Mouse (Mus musculus) ES-E14 (cell line): ENCODE data around the gene Xaf1. TPM values are rescaled to one million over a fixed set of nuclear protein-coding genes. Genes with fewer than 3 reads are reported as not detected.

Experiments used
- DNase-seq: peaks from one replicate; pipeline ENCODE4 v3.0.0-alpha.2; 2013; ENCODE audit warnings: low read depth, low spot score
- H3K27ac ChIP-seq: 2 replicates; pipeline ENCODE4 v1.5.1; 2012; ENCODE audit warnings: low read depth, mild to moderate bottlenecking, low read length, moderate library complexity, mixed read lengths; ENCODE audit not compliant: poor library complexity, insufficient read depth, severe bottlenecking
- H3K36me3 ChIP-seq: 2 replicates; pipeline ENCODE4 v1.6.1; 2012; ENCODE audit warnings: mild to moderate bottlenecking, low read length, moderate library complexity, mixed read lengths; ENCODE audit not compliant: control insufficient read depth, poor library complexity, insufficient read depth, severe bottlenecking
- H3K4me1 ChIP-seq, 2 experiments: fragments of 150-350 bp in 1 of 2; sonication (generic) in 1 of 2; 2 replicates each; pipeline ENCODE4 v1.6.1; 2012; ENCODE audit warnings: low read length in 2 of 2, mild to moderate bottlenecking in 1 of 2, mixed read lengths in 1 of 2; ENCODE audit not compliant: control insufficient read depth in 2 of 2, insufficient read depth in 2 of 2, poor library complexity in 1 of 2
- H3K4me3 ChIP-seq, 2 experiments: fragments of 150-350 bp in 1 of 2; sonication (generic) in 1 of 2; 2 replicates each; pipeline ENCODE4 v1.5.1; 2012; ENCODE audit warnings: low read length in 2 of 2, low read depth in 1 of 2, mild to moderate bottlenecking in 1 of 2, mixed read lengths in 1 of 2; ENCODE audit not compliant: insufficient read depth in 1 of 2, poor library complexity in 1 of 2, severe bottlenecking in 1 of 2
- H3K9ac ChIP-seq: 2 replicates; pipeline ENCODE4 v1.6.1; 2012; ENCODE audit warnings: low read depth, mild to moderate bottlenecking, low read length, mixed read lengths; ENCODE audit not compliant: poor library complexity, insufficient read depth, severe bottlenecking
- H3K9me3 ChIP-seq: fragments of 150-350 bp; sonication (generic); 2 replicates; pipeline ENCODE4 v1.6.1; 2012; ENCODE audit warnings: low read depth, mild to moderate bottlenecking, low read length; ENCODE audit not compliant: control insufficient read depth, insufficient read depth
- CHD2 ChIP-seq: IDR thresholded peaks from 2 replicates; pipeline ENCODE4 v1.6.1; 2014; ENCODE audit warnings: mild to moderate bottlenecking, low read depth, low read length, inconsistent platforms
- HCFC1 ChIP-seq: IDR thresholded peaks from 2 replicates; pipeline ENCODE4 v1.6.1; 2012; ENCODE audit warnings: low read length, inconsistent platforms, borderline replicate concordance; ENCODE audit not compliant: insufficient read depth
- MAFK ChIP-seq: IDR thresholded peaks from 2 replicates; pipeline ENCODE4 v1.6.1; 2014; ENCODE audit warnings: mild to moderate bottlenecking, low read depth, low read length, inconsistent platforms; ENCODE audit not compliant: insufficient read depth
- ZC3H11A ChIP-seq: IDR thresholded peaks from 2 replicates; pipeline ENCODE4 v1.6.1; 2012; ENCODE audit warnings: low read depth, mild to moderate bottlenecking, inconsistent platforms, low read length, borderline replicate concordance
- ZNF384 ChIP-seq: IDR thresholded peaks from 2 replicates; pipeline ENCODE4 v1.6.1; 2012; ENCODE audit warnings: low read depth, low read length, inconsistent platforms
- in situ Hi-C, 2 experiments: fragments of 600-800 bp; cut with MboI; formaldehyde crosslinking; loops; one replicate each; pipeline ENCODE4 v1.15.1; 2025; ENCODE audit warnings: low sequenced_read_pairs in 2 of 2, inconsistent platforms in 1 of 2; ENCODE audit not compliant: unreplicated experiment in 2 of 2
- total RNA-seq: library from RNA; depleted of rRNA; stranded (reverse); fragments of 300-350 nt; gene quantifications from 2 replicates; pipeline ENCODE4 v1.2.3, GENCODE M21; 2012; rRNA removed

Xaf1 gene
- total RNA-seq: 7.5 and 7.6 TPM in 2 replicates

GRCm38 (mm10) chr11:72301334-72301733 lies at the start of gene Xaf1:
Gene Xaf1, plus strand, starts transcription at chr11:72301629.
- no peak within 1 kb of the TSS for H3K27ac ChIP-seq
- H3K4me1 ChIP-seq: peaks cover 0 to 11% of the 10 kb centered on the region in 2 experiments; a peak in 3 of 4 replicates
- in situ Hi-C loops: no loop called here
- no peak within 1 kb of the TSS for H3K9ac ChIP-seq
- H3K4me3 ChIP-seq: peak within 1 kb of the TSS; percentile 8 to 14; a peak in 3 of 4 replicates
- TF ChIP-seq HCFC1 (no peak), CHD2 (no peak), ZC3H11A (no peak), ZNF384 (no peak), MAFK (no peak)
- DNase-seq: peak; percentile 61
- H3K36me3 ChIP-seq: no peaks in the 10 kb centered on the region
- H3K9me3 ChIP-seq: no peaks in the 10 kb centered on the region

GRCm38 (mm10) chr11:72255629-72256028 lies 45.8 kb upstream of the Xaf1 start:
- in situ Hi-C loops: no loop called here
- no peak for TF ChIP-seq HCFC1
- no peak for TF ChIP-seq MAFK
- no peak for TF ChIP-seq CHD2
- no peaks in the 10 kb centered on the region for H3K9me3 ChIP-seq
- no peak overlapping the region for H3K9ac ChIP-seq
- H3K4me3 ChIP-seq: no peak overlapping the region
- no peak for DNase-seq
- no peaks in the 10 kb centered on the region for H3K4me1 ChIP-seq
- no peak overlapping the region for H3K27ac ChIP-seq
- H3K36me3 ChIP-seq: no peaks in the 10 kb centered on the region; the same call in 1 of the 2 replicates

DNA sequence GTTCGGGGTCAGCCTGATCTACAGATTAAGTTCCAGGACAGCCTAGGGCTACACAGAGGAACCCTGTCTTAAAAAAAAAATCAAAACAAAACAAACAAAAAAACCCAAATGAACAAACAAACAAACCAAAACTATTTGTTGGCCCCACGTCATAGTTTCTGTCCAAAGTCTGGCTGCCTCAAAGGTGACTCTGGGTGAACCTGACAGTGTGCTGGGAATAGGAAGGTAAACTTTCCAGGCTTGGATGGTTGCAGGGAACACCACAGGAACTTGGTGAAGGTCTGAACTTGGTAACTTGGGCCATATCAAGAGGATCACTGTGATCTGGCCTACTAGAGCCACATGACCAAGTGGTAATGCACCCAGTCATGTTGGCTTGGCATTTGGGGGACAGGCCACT lies 45.0 kb upstream of the Xaf1 start:
- Histone ChIP-seq H3K4me1 (no peaks in the 10 kb centered on the region), H3K36me3 (no peaks in the 10 kb centered on the region; the same call in 1 of the 2 replicates), H3K4me3 (no peak overlapping the region), H3K27ac (no peak overlapping the region), H3K9me3 (no peaks in the 10 kb centered on the region), H3K9ac (no peak overlapping the region)
- no peak for DNase-seq
- TF ChIP-seq ZNF384 (no peak), HCFC1 (no peak), MAFK (no peak), CHD2 (no peak), ZC3H11A (no peak)
- in situ Hi-C loops: no loop called here

GRCm38 (mm10) chr11:72265483-72265882 lies 35.9 kb upstream of the Xaf1 start:
- Histone ChIP-seq H3K9me3 (no peaks in the 10 kb centered on the region), H3K9ac (no peak overlapping the region; the same call in 1 of the 2 replicates), H3K27ac (no peak overlapping the region), H3K4me3 (peak overlapping the region; percentile 25 to 45), H3K36me3 (no peaks in the 10 kb centered on the region), H3K4me1 (no peaks in the 10 kb centered on the region; a peak in 1 of 4 replicates)
- no peak for TF ChIP-seq MAFK
- in situ Hi-C loops: no loop called here
- DNase-seq: no peak

- in situ Hi-C loops: no loop called here
- Histone ChIP-seq H3K9me3 (no peaks in the 10 kb centered on the region), H3K36me3 (no peaks in the 10 kb centered on the region), H3K27ac (no peak overlapping the region), H3K9ac (peak overlapping the region; percentile 47), H3K4me3 (peak overlapping the region; percentile 61 to 78), H3K4me1 (no peaks in the 10 kb centered on the region; a peak in 1 of 4 replicates)
- TF ChIP-seq ZNF384: no peak
- TF ChIP-seq CHD2: no peak
- no peak for TF ChIP-seq ZC3H11A
- no peak for TF ChIP-seq MAFK
- no peak for TF ChIP-seq HCFC1
- DNase-seq: no peak
Observed at GRCm38 (mm10) chr11:72266207-72266959, 35.0 kb upstream of the Xaf1 start.
